Mouse (Mus musculus) hindbrain, embryonic 11.5 days (tissue): Measurements from ENCODE around the gene Orc6. TPM values are rescaled to one million over a fixed set of nuclear protein-coding genes. Genes with fewer than 3 reads are reported as not detected.

Source experiments
- ATAC-seq: fragments of 200-750 bp; cut with Nextera tagmentation; 2 replicates; pipeline ENCODE4 v1.8.0; 2017; ENCODE audit warnings: mild to moderate bottlenecking, moderate TSS enrichment, moderate library complexity; ENCODE audit not compliant: low FRiP score
- DNase-seq: peaks from one replicate; pipeline ENCODE4 v3.0.0-alpha.2; 2015; ENCODE audit warnings: low spot score
- H3K27ac ChIP-seq: fragments of 300-500 bp; sonication (generic); 2 replicates; pipeline ENCODE4 v1.5.1; 2014; ENCODE audit warnings: mild to moderate bottlenecking, low read depth, low read length
- H3K27me3 ChIP-seq: fragments of 300-500 bp; sonication (generic); 2 replicates; pipeline ENCODE4 v1.6.1; 2014; ENCODE audit warnings: mild to moderate bottlenecking, low read length, moderate library complexity, mixed read lengths; ENCODE audit not compliant: control insufficient read depth, insufficient read depth
- H3K36me3 ChIP-seq: fragments of 300-500 bp; sonication (generic); 2 replicates; pipeline ENCODE4 v1.6.1; 2014; ENCODE audit warnings: mild to moderate bottlenecking, low read length, moderate library complexity, mixed read lengths; ENCODE audit not compliant: control insufficient read depth, insufficient read depth
- H3K4me1 ChIP-seq: fragments of 300-500 bp; sonication (generic); replicated peaks from 2 replicates; pipeline ENCODE4 v1.6.1; 2014; ENCODE audit warnings: low read length, mixed read lengths; ENCODE audit not compliant: control insufficient read depth, insufficient read depth
- H3K4me2 ChIP-seq: fragments of 300-500 bp; sonication (generic); replicated peaks from 2 replicates; pipeline ENCODE4 v1.6.1; 2014; ENCODE audit warnings: mild to moderate bottlenecking, low read depth, low read length
- H3K4me3 ChIP-seq: fragments of 300-500 bp; sonication (generic); 2 replicates; pipeline ENCODE4 v1.5.1; 2014; ENCODE audit warnings: low read depth, low read length
- H3K9ac ChIP-seq: fragments of 300-500 bp; sonication (generic); 2 replicates; pipeline ENCODE4 v1.6.1; 2014; ENCODE audit warnings: low read depth, low read length
- H3K9me3 ChIP-seq: fragments of 300-500 bp; sonication (generic); 2 replicates; pipeline ENCODE4 v1.6.1; 2016; ENCODE audit warnings: low read length; ENCODE audit not compliant: control insufficient read depth
- WGBS: fragments of 180-500 bp; shearing (Covaris S2); extraction: QIAGEN DNeasy Blood & Tissue Kit; methylation state at CpG from one replicate; pipeline ENCODE4 v1.1.7; 2014; 5-methylcytosine and 5-hydroxymethylcytosine counted together
- polyA plus RNA-seq: library from polyadenylated mRNA; unstranded; fragments of >200 nt; fragmentation: Nextera tagmentation; extraction: Ambion mirVana; gene quantifications from 2 replicates; pipeline ENCODE4 v1.2.1, GENCODE M21; 2014

Orc6 gene
- 125 and 127 TPM in 2 replicates for polyA plus RNA-seq

DNA sequence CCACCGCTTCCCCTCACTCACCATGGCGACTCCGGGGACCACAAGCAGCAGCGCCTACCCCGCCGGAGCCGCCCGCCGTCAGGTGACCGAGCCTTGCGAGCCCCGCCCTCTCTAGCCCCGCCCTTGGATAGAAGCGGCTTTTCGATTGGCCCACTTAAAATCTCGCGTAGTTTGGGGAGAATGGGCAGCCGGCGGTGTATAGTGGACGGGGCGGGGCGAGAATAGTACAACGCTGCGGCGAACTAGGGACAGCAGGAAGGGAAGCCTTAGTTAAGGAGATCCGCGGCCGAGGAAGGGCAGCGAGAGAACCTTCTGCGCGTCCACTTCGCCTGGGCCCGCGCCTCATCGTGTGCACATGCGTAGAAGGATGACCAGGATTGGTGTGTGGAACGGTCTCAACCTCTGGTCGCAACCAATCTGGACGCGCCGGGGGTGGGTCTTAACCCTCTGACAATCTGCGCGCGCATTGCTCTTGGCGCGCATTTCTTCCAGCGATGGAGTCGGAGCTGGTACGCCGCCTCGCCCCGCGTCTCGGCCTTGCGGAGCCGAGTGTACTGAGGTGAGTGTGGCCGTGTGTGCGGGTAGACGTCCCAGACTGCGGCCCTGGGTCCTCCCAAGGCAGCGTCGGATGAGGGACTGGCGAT is at the start of gene Orc6, which contains the start of gene Vps35:
Orc6 (plus strand) TSS at position 199 of the 644 bp plus-strand sequence.
Vps35 (minus strand) TSS at position 369 of the 644 bp plus-strand sequence.
- Histone ChIP-seq H3K4me3 (peak within 1 kb of the TSS; percentile 85), H3K27ac (peak within 1 kb of the TSS; percentile 94), H3K4me2 (peak within 1 kb of the TSS; percentile 83), H3K9me3 (no peaks in the 10 kb centered on the region), H3K4me1 (peaks cover 5% of the 10 kb centered on the region), H3K36me3 (0 out of 2 replicates have a peak, but pooled peaks cover 2% of the 10 kb centered on the region), H3K27me3 (no peaks in the 10 kb centered on the region), H3K9ac (peak within 1 kb of the TSS; percentile 92)
- DNase-seq = peak; percentile 98
- ATAC-seq = peak; percentile 99
- under 1% methylated on average over 63 of the region's 63 CpGs for WGBS

DNA sequence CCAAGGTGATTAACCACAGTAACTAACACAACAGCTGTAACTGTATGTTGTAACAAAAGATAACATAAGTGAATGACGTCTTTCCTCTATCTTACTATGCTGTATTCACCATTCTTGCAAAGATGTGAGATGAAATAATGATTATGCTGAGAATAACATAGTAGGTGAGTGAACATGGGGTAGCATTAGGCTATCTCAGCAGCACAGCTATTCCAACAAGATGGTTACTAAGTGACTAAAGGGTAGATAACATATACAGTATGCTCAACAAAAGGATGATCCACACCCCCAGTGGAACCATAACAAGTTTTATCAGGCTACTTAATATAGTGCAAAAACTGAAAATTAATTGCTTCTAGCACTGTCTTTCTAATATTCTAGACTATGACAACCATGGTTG is 12.6 kb upstream of the Orc6 start:
- no peaks in the 10 kb centered on the region for H3K36me3 ChIP-seq
- H3K4me2 ChIP-seq = no peak overlapping the region
- H3K4me1 ChIP-seq = no peaks in the 10 kb centered on the region
- no peak overlapping the region for H3K4me3 ChIP-seq
- DNase-seq (no peak), ATAC-seq (no peak)
- H3K27me3 ChIP-seq = no peaks in the 10 kb centered on the region
- H3K9me3 ChIP-seq = no peaks in the 10 kb centered on the region
- 93% methylated on average over 1 of the region's 1 CpGs for WGBS
- H3K27ac ChIP-seq = no peak overlapping the region
- H3K9ac ChIP-seq = no peak overlapping the region

DNA sequence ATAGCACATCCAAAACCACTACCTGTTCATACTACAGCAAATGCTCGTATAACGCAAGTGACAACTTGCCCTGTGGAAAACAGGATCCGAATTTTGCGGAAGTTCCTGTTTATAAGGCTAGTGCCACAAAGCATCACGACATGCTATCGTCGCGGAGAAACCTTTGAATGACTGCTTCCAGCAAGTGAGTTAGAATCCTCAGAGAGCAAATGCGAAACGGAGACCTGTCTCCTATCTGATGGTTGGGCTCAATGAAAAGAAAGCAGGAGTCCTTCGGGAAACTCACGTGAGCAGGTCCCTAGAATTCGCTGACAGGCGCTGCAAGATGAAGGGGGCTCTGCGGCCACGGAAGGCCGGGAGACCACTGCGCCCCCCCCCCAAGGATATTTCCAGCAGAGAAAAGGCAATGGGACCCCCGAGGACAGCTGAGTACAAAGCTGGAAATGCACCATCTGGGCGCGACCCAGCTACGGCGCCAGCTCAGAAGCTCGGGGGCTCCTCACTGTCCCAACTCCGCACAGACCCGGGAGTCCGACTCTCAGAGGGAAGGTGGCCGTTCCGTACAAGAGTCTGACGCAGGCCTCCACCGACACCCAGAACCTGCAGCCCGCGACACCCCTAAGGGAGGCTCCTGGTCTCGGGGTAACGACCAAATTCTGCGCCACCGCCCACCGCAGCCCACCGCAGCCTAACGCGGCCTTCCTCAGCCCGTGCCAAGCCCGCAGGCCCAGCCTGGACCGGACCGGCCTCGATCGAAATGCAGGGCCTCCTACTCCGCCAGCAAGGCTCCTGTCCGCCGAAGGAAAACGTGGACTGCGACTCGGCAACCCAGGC is 615 bp upstream of the Orc6 start:
- Histone ChIP-seq H3K4me1 (peaks cover 5% of the 10 kb centered on the region), H3K27ac (peak overlapping the region; percentile 94), H3K4me2 (peak overlapping the region; percentile 83), H3K9ac (peak overlapping the region; percentile 92), H3K27me3 (no peaks in the 10 kb centered on the region), H3K36me3 (0 out of 2 replicates have a peak, but pooled peaks cover 2% of the 10 kb centered on the region), H3K4me3 (peak overlapping the region; percentile 85), H3K9me3 (no peaks in the 10 kb centered on the region)
- ATAC-seq (peak; percentile 59), DNase-seq (peak; percentile 31)
- whole genome bisulfite sequencing = under 1% methylated on average over 47 of the region's 53 CpGs

DNA sequence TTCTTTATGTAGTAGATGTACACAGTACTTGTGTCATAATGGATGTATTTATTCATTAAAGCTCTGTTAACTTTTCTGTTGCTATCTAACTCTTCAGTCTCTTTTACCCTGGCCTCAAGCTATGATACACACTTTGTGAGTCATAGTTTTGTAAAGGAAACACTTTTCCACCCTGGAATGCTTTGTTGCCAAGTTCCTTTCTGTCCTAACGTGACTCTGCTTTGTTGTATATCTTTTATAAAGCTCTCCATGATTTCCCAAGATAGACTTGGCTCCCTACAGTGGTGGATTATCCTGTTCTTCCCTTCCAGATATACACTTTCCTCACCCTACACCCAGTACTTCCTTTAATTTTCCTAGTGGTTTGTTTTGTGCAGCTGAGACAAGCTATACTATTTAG is 2.5 kb downstream of the Orc6 start:
- no peaks in the 10 kb centered on the region for H3K27me3 ChIP-seq
- ATAC-seq (no peak), DNase-seq (no peak)
- WGBS = 84% methylated on average over 1 of the region's 1 CpGs
- peaks cover 5% of the 10 kb centered on the region for H3K4me1 ChIP-seq
- H3K27ac ChIP-seq = no peak overlapping the region
- no peak overlapping the region for H3K4me3 ChIP-seq
- no peak overlapping the region for H3K9ac ChIP-seq
- 0 out of 2 replicates have a peak, but pooled peaks cover 2% of the 10 kb centered on the region for H3K36me3 ChIP-seq
- no peaks in the 10 kb centered on the region for H3K9me3 ChIP-seq
- H3K4me2 ChIP-seq = no peak overlapping the region

DNA sequence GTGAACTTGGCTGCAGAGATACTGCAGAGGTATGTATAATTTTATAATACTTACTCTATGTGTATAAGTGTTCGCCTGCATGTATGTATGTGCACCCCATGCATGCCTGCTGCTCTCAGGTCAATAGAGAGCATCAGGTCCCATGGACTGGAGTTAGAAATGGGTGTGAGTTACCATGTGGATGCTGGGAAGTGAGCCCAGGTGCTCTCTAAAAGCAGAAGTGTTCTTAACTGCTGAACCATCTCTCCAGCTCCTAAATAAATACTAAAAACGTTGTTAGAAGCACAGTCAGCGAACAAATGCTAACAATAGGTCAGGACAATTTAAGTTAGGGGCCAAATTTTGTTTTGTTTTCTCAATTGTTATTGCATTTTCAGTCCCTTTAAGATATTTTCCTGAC is 3.5 kb downstream of the Orc6 start:
- Histone ChIP-seq H3K4me2 (no peak overlapping the region), H3K27ac (no peak overlapping the region), H3K4me3 (no peak overlapping the region), H3K36me3 (0 out of 2 replicates have a peak, but pooled peaks cover 5% of the 10 kb centered on the region), H3K27me3 (no peaks in the 10 kb centered on the region), H3K4me1 (peaks cover 2% of the 10 kb centered on the region; the same call in 1 of the 2 replicates), H3K9me3 (no peaks in the 10 kb centered on the region), H3K9ac (no peak overlapping the region)
- no peak for DNase-seq
- no peak for ATAC-seq
- WGBS = 91% methylated on average over 3 of the region's 3 CpGs

DNA sequence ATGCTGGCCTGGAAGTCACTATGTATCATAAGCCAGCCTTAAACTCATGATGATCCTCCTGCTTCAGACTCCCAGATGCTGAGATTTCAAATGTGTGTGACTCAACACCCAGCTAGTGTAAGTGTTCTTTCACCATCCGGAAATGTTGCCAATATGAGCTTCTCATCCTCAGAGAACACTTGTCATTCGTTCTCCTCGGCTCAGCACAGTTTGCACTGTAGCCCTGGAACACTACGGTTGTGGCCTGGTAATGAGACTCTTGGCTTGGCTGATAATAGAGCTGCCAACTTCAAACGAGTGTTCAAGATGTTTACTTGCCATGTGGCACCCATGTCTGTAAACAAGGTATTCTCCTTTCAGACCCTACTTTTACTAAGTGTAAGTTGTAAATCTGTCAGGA is 4.1 kb downstream of the Orc6 start:
- no peak overlapping the region for H3K4me3 ChIP-seq
- no peak overlapping the region for H3K4me2 ChIP-seq
- no peak overlapping the region for H3K27ac ChIP-seq
- no peak for ATAC-seq
- no peaks in the 10 kb centered on the region for H3K9me3 ChIP-seq
- peaks cover 2% of the 10 kb centered on the region; the same call in 1 of the 2 replicates for H3K4me1 ChIP-seq
- no peak for DNase-seq
- H3K27me3 ChIP-seq = no peaks in the 10 kb centered on the region
- 0 out of 2 replicates have a peak, but pooled peaks cover 7% of the 10 kb centered on the region for H3K36me3 ChIP-seq
- 93% methylated on average over 5 of the region's 5 CpGs for WGBS
- H3K9ac ChIP-seq = no peak overlapping the region

DNA sequence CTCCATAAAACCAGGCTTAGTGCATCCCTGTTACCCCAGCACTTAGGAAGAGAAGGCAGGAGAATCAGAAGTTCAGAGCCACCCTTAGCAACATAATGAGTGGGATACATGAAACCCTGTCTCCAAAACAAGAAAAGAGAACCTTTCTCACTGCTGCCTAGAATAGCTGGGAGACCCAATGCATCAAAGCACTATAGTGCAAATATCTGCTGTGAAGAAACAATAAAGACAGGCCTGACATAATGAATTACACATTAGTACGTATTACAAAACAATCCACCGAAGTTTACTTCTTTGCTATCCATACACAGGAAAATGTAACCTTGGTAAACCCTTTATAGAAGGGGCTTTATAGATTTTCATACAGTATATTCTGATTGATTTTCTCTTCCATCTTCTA is 9.1 kb downstream of the Orc6 start:
- WGBS = 93% methylated on average over 2 of the region's 2 CpGs
- Histone ChIP-seq H3K4me3 (no peak overlapping the region), H3K27me3 (no peaks in the 10 kb centered on the region), H3K36me3 (0 out of 2 replicates have a peak, but pooled peaks cover 5% of the 10 kb centered on the region), H3K9me3 (no peaks in the 10 kb centered on the region), H3K4me1 (no peaks in the 10 kb centered on the region), H3K4me2 (no peak overlapping the region), H3K9ac (no peak overlapping the region), H3K27ac (no peak overlapping the region)
- no peak for ATAC-seq
- no peak for DNase-seq

DNA sequence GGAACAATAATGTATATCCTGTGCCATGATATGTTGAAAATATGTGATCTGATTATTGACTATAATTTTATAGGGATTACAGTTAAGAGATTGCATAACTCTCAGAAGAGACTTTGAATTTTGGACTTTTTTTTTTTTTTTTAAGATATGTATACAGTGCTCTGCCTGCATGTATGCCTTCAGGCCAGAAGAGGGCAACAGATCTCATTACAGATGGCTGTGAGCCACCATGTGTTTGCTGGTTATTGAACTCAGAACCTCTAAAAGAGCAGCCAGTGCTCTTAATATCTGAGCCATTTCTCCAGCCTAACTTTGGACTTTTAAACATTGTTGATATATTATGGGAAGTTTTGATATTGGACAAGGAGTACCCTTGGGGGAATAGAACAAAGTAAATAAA is 12.3 kb downstream of the Orc6 start:
- ATAC-seq (no peak), DNase-seq (peak; percentile 20)
- no peaks in the 10 kb centered on the region for H3K27me3 ChIP-seq
- no peak overlapping the region for H3K4me3 ChIP-seq
- H3K9me3 ChIP-seq = no peaks in the 10 kb centered on the region
- H3K27ac ChIP-seq = no peak overlapping the region
- H3K36me3 ChIP-seq = 0 out of 2 replicates have a peak, but pooled peaks cover 5% of the 10 kb centered on the region
- no peak overlapping the region for H3K9ac ChIP-seq
- no peaks in the 10 kb centered on the region for H3K4me1 ChIP-seq
- H3K4me2 ChIP-seq = no peak overlapping the region
